Mouse (Mus musculus) heart, embryonic 16.5 days (tissue): ENCODE results near the gene Apol7b. TPM values are rescaled to one million over a fixed set of nuclear protein-coding genes. Genes with fewer than 3 reads are reported as not detected.
"Not testable (repeated sequence)": the region's sequence is repeated elsewhere in the genome, so short reads cannot be mapped to it uniquely, and the experiment has no call there.

Experiments used
- ATAC-seq: fragments of 200-750 bp; cut with Nextera tagmentation; replicated peaks from 2 replicates; pipeline ENCODE4 v1.8.0; 2017; ENCODE audit warnings: moderate number of reproducible peaks; ENCODE audit not compliant: insufficient read depth, low FRiP score; ENCODE audit errors: extremely low read depth
- H3K27ac ChIP-seq: fragments of 300-500 bp; sonication (generic); 2 replicates; pipeline ENCODE4 v1.5.1; 2014; ENCODE audit warnings: mild to moderate bottlenecking, low read length, control low read depth, moderate library complexity
- H3K27me3 ChIP-seq: fragments of 300-500 bp; sonication (generic); 2 replicates; pipeline ENCODE4 v1.6.1; 2014; ENCODE audit warnings: low read length, mixed read lengths; ENCODE audit not compliant: control insufficient read depth, insufficient read depth
- H3K36me3 ChIP-seq: fragments of 300-500 bp; sonication (generic); 2 replicates; pipeline ENCODE4 v1.6.1; 2014; ENCODE audit not compliant: control insufficient read depth, insufficient read depth
- H3K4me1 ChIP-seq: fragments of 300-500 bp; sonication (generic); 2 replicates; pipeline ENCODE4 v1.6.1; 2014; ENCODE audit warnings: low read length, mixed read lengths; ENCODE audit not compliant: control insufficient read depth, insufficient read depth
- H3K4me2 ChIP-seq: fragments of 300-500 bp; sonication (generic); 2 replicates; pipeline ENCODE4 v1.6.1; 2014; ENCODE audit warnings: low read depth, mild to moderate bottlenecking, control low read depth, low read length
- H3K4me3 ChIP-seq: fragments of 300-500 bp; sonication (generic); 2 replicates; pipeline ENCODE4 v1.5.1; 2014; ENCODE audit warnings: mild to moderate bottlenecking, control low read depth, low read length
- H3K9ac ChIP-seq: fragments of 300-500 bp; sonication (generic); 2 replicates; pipeline ENCODE4 v1.6.1; 2014; ENCODE audit warnings: low read length, control low read depth
- H3K9me3 ChIP-seq: fragments of 300-500 bp; sonication (generic); replicated peaks from 2 replicates; pipeline ENCODE4 v1.6.1; 2016; ENCODE audit warnings: low read length; ENCODE audit not compliant: control insufficient read depth
- WGBS: fragments of 180-500 bp; shearing (Covaris S2); extraction: QIAGEN DNeasy Blood & Tissue Kit; methylation state at CpG from one replicate; pipeline ENCODE4 v1.1.7; 2014; 5-methylcytosine and 5-hydroxymethylcytosine counted together
- polyA plus RNA-seq: library from polyadenylated mRNA; unstranded; fragments of >200 nt; fragmentation: Nextera tagmentation; extraction: Ambion mirVana; gene quantifications from 2 replicates; pipeline ENCODE4 v1.2.1, GENCODE M21; 2015

The Apol7b gene
- polyA plus RNA-seq = not detected in 2 replicates

GRCm38 (mm10) chr15:77447392-77447791, at the start of gene Apol7b:
Apol7b (minus strand) TSS chr15:77447492.
- WGBS = 81% methylated on average over 2 of the region's 2 CpGs
- not testable (repeated sequence) for H3K4me1 ChIP-seq, H3K9me3 ChIP-seq, H3K27me3 ChIP-seq, H3K36me3 ChIP-seq, H3K9ac ChIP-seq, ATAC-seq, H3K27ac ChIP-seq, H3K4me3 ChIP-seq, H3K4me2 ChIP-seq

- H3K4me2 ChIP-seq, H3K27ac ChIP-seq, H3K9me3 ChIP-seq, H3K27me3 ChIP-seq, H3K4me1 ChIP-seq, H3K36me3 ChIP-seq, H3K4me3 ChIP-seq, ATAC-seq, H3K9ac ChIP-seq: not testable (repeated sequence)
- WGBS = 39% methylated on average over 1 of the region's 1 CpGs
Observed at GRCm38 (mm10) chr15:77494694-77495093, 47.4 kb upstream of the Apol7b start.

- not testable (repeated sequence) for H3K4me3 ChIP-seq, H3K4me2 ChIP-seq, ATAC-seq, H3K9ac ChIP-seq, H3K4me1 ChIP-seq, H3K36me3 ChIP-seq, H3K9me3 ChIP-seq, H3K27me3 ChIP-seq, H3K27ac ChIP-seq
- no CpG with 5 or more reads among the region's 1 CpGs for WGBS
Observed at GRCm38 (mm10) chr15:77493181-77493580, 45.9 kb upstream of the Apol7b start.

- ATAC-seq = no peak
Observed at GRCm38 (mm10) chr15:77482140-77482794, 35.0 kb upstream of the Apol7b start.

GRCm38 (mm10) chr15:77476693-77477092, 29.4 kb upstream of the Apol7b start, which contains the start of gene Apol10a:
Apol10a (plus strand) TSS chr15:77477047.
- 71% methylated on average over 2 of the region's 2 CpGs for WGBS
- not testable (repeated sequence) for H3K27me3 ChIP-seq

More at GRCm38 (mm10) chr15:77482140-77482794, 35.0 kb upstream of the Apol7b start:
- Histone ChIP-seq H3K4me1 (no peaks in the 10 kb centered on the region), H3K36me3 (no peaks in the 10 kb centered on the region), H3K9ac (no peak overlapping the region), H3K4me2 (no peak overlapping the region), H3K27me3 (no peaks in the 10 kb centered on the region), H3K27ac (no peak overlapping the region), H3K4me3 (no peak overlapping the region), H3K9me3 (no peaks in the 10 kb centered on the region)
- WGBS = 68% methylated on average over 4 of the region's 4 CpGs

GRCm38 (mm10) chr15:77474699-77475390, 27.6 kb upstream of the Apol7b start:
- H3K27me3 ChIP-seq, H3K27ac ChIP-seq, H3K4me1 ChIP-seq, H3K9ac ChIP-seq, H3K36me3 ChIP-seq, ATAC-seq, H3K9me3 ChIP-seq, H3K4me2 ChIP-seq, H3K4me3 ChIP-seq: not testable (repeated sequence)
- 66% methylated on average over 7 of the region's 7 CpGs for WGBS

More at GRCm38 (mm10) chr15:77476693-77477092, 29.4 kb upstream of the Apol7b start, which contains the start of gene Apol10a:
- H3K9ac ChIP-seq, H3K27ac ChIP-seq, H3K4me1 ChIP-seq, H3K36me3 ChIP-seq, H3K9me3 ChIP-seq, H3K4me2 ChIP-seq, ATAC-seq, H3K4me3 ChIP-seq: not testable (repeated sequence)

GRCm38 (mm10) chr15:77449927-77450326, 2.6 kb upstream of the Apol7b start:
- H3K27me3 ChIP-seq, H3K27ac ChIP-seq, H3K4me1 ChIP-seq, H3K9ac ChIP-seq, H3K36me3 ChIP-seq, H3K4me2 ChIP-seq, H3K4me3 ChIP-seq, H3K9me3 ChIP-seq, ATAC-seq: not testable (repeated sequence)
- WGBS = 44% methylated on average over 10 of the region's 10 CpGs

- not testable (repeated sequence) for H3K4me2 ChIP-seq, ATAC-seq, H3K9me3 ChIP-seq, H3K36me3 ChIP-seq, H3K4me3 ChIP-seq, H3K27ac ChIP-seq, H3K4me1 ChIP-seq, H3K27me3 ChIP-seq, H3K9ac ChIP-seq
- 43% methylated on average over 1 of the region's 1 CpGs for WGBS
Observed at GRCm38 (mm10) chr15:77445668-77446067, 1.6 kb downstream of the Apol7b start.

- H3K36me3 ChIP-seq, H3K4me1 ChIP-seq, H3K9me3 ChIP-seq, H3K27me3 ChIP-seq, H3K27ac ChIP-seq, H3K4me3 ChIP-seq, H3K4me2 ChIP-seq, ATAC-seq, H3K9ac ChIP-seq: not testable (repeated sequence)
- 71% methylated on average over 7 of the region's 8 CpGs for WGBS
Observed at GRCm38 (mm10) chr15:77444746-77445145, 2.5 kb downstream of the Apol7b start.
